Mouse (Mus musculus) stomach, postnatal 0 days (tissue): ENCODE measurements around the gene Hfe.

ENCODE experiments used
- CTCF ChIP-seq: IDR thresholded peaks from 2 replicates; pipeline ENCODE4 v1.5.1; 2016; ENCODE audit warnings: antibody characterized with exemption, low read depth, mild to moderate bottlenecking, moderate library complexity
- EP300 ChIP-seq: optimal IDR thresholded peaks from 2 replicates; pipeline ENCODE3; 2016; ENCODE audit warnings: antibody characterized with exemption

- no peak for TF ChIP-seq CTCF
- TF ChIP-seq EP300 = no peak
Measured at GRCm38 (mm10) chr13:23737091-23737490, 26.4 kb upstream of the Hfe start.
